Mouse (Mus musculus): ENCODE measurements around the gene Unc13a. TPM values are rescaled to one million over a fixed set of nuclear protein-coding genes. Genes with fewer than 3 reads are reported as not detected.

Unc13a gene
- polyA plus RNA-seq (2017; shearing (Covaris generic)): 0.15 TPM

DNA sequence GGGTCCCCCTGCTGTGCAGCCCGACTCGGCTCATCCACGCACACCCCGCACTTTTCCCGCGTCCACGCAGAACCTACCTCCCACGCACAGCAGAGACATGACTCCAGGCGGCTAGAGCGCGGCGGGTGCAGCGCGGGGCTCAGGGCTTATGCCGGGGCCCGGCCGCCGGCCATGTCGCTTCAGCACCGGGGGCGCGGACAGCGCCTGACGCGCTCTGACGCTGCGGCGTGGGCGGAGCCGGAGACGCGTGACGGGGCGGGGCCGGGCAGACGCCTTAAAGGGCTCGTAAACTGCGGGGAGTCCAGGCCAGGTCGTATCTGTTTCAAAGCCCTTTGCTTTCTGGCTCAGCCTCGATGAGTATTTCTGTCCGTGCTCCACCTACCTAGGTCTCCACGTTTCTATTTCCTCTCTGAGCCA lies at the start of gene Unc13a:
Gene Unc13a (minus strand): TSS at position 209 of the 417 bp plus-strand sequence.

GRCm38 (mm10) chr8:71701414-71702086 lies 30.0 kb upstream of the Unc13a start, which contains the start of gene B3gnt3:
Gene B3gnt3, minus strand, starts transcription at chr8:71701789.

GRCm38 (mm10) chr8:71689028-71689427 lies 17.5 kb upstream of the Unc13a start, which contains the start of gene Insl3:
Gene Insl3, plus strand, starts transcription at chr8:71689214.

GRCm38 (mm10) chr8:71676020-71676741 lies 4.6 kb upstream of the Unc13a start, which contains the start of gene Jak3:
Gene Jak3, plus strand, starts transcription at chr8:71676296.

DNA sequence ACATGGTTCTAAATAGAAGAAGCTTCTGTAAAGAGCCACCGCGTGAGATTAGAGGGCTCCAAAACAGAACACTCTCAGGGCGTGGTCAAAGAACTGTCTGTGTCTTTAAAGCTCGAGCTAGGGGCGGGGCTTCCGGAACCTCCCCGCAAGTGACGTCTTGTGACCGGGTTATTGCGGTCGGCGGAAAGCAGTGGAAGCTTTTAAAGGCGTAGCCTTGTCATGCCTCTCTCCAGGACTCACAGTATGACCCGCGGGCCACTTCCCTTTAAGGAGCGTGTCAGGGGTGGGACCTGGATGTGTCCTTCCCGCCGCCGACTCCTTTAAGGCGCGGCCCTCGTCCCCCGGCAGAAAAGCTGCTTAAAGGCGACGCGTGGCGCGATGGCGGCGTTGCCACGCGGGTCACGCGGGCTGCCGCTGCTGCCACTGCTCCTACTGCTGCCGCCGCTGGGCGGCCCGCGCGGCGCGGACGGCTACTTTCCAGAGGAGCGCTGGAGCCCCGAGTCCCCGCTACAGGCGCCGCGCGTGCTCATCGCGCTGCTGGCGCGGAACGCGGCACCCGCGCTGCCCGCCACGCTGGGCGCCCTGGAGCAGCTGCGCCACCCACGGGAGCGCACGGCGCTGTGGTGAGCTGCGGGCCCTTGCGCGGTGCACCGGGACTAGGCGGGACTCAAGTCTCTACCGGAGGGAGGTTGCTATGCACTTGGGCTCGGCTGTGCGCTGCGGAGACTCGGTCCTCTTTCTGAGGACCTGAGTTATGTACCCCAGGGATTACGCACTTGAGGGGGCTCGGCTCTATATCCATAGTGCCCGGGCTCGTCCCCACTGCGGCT lies 60.5 kb downstream of the Unc13a start, which contains the start of gene Colgalt1:
Gene Colgalt1 (plus strand): TSS at position 177 of the 830 bp plus-strand sequence.

GRCm38 (mm10) chr8:71597451-71597850 lies 74.1 kb downstream of the Unc13a start, which contains the start of gene Fam129c:
Gene Fam129c, plus strand, starts transcription at chr8:71597648.

GRCm38 (mm10) chr8:71591471-71592373 lies 79.8 kb downstream of the Unc13a start, which contains the start of gene Pgls:
Gene Pgls, plus strand, starts transcription at chr8:71592176.

Other genes with a start within 250 kb of the Unc13a start
- 103 TPM for gene Abhd8, start 208.1 kb downstream of the Unc13a start, polyA plus RNA-seq (2017; shearing (Covaris generic))
- 23.3 TPM for gene Mrpl34, start 206.8 kb downstream of the Unc13a start, polyA plus RNA-seq (2017; shearing (Covaris generic))
- 138 TPM for gene Dda1, start 202.6 kb downstream of the Unc13a start, polyA plus RNA-seq (2017; shearing (Covaris generic))
- gene Ano8, start 185.8 kb downstream of the Unc13a start, polyA plus RNA-seq (2017; shearing (Covaris generic)): 15.7 TPM
- 4.0 TPM for gene Gtpbp3, start 183.7 kb downstream of the Unc13a start, polyA plus RNA-seq (2017; shearing (Covaris generic))
- gene Plvap, start 160.0 kb downstream of the Unc13a start, polyA plus RNA-seq (2017; shearing (Covaris generic)): not detected
- not detected for gene Ccdc194, start 146.0 kb downstream of the Unc13a start, polyA plus RNA-seq (2017; shearing (Covaris generic))
- 73.2 TPM for gene Bst2, start 134.3 kb downstream of the Unc13a start, polyA plus RNA-seq (2017; shearing (Covaris generic))
- gene Mvb12a, start 128.8 kb downstream of the Unc13a start, polyA plus RNA-seq (2017; shearing (Covaris generic)): 58.6 TPM
- gene Tmem221, start 112.9 kb downstream of the Unc13a start, polyA plus RNA-seq (2017; shearing (Covaris generic)): 5.7 TPM
- gene Nxnl1, start 105.2 kb downstream of the Unc13a start, polyA plus RNA-seq (2017; shearing (Covaris generic)): 0.50 TPM
- gene Slc27a1, start 102.9 kb downstream of the Unc13a start, polyA plus RNA-seq (2017; shearing (Covaris generic)): 18.4 TPM
- 79.8 TPM for gene Pgls, start 79.6 kb downstream of the Unc13a start, polyA plus RNA-seq (2017; shearing (Covaris generic))
- gene Fam129c, start 74.1 kb downstream of the Unc13a start, polyA plus RNA-seq (2017; shearing (Covaris generic)): 4.3 TPM
- 30.8 TPM for gene Colgalt1, start 60.8 kb downstream of the Unc13a start, polyA plus RNA-seq (2017; shearing (Covaris generic))
- gene Jak3, start 4.5 kb upstream of the Unc13a start, polyA plus RNA-seq (2017; shearing (Covaris generic)): 80.1 TPM
- gene Insl3, start 17.5 kb upstream of the Unc13a start, polyA plus RNA-seq (2017; shearing (Covaris generic)): 22.9 TPM
- 3.0 TPM for gene B3gnt3, start 30.0 kb upstream of the Unc13a start, polyA plus RNA-seq (2017; shearing (Covaris generic))
- 154 TPM for gene Fcho1, start 54.0 kb upstream of the Unc13a start, polyA plus RNA-seq (2017; shearing (Covaris generic))
- 3.6 TPM for gene Zfp709, start 210.3 kb upstream of the Unc13a start, polyA plus RNA-seq (2017; shearing (Covaris generic))
- 2.0 TPM for gene Zfp882, start 236.9 kb upstream of the Unc13a start, polyA plus RNA-seq (2017; shearing (Covaris generic))
- gene Zfp617, start 236.9 kb upstream of the Unc13a start, polyA plus RNA-seq (2017; shearing (Covaris generic)): 7.9 TPM